Mouse (Mus musculus): ENCODE data around the gene Pkp2. TPM values are rescaled to one million over a fixed set of nuclear protein-coding genes. Genes with fewer than 3 reads are reported as not detected.

Pkp2 gene
- polyA plus RNA-seq, 1 experiment from 2014 or later = 14.4 TPM

DNA sequence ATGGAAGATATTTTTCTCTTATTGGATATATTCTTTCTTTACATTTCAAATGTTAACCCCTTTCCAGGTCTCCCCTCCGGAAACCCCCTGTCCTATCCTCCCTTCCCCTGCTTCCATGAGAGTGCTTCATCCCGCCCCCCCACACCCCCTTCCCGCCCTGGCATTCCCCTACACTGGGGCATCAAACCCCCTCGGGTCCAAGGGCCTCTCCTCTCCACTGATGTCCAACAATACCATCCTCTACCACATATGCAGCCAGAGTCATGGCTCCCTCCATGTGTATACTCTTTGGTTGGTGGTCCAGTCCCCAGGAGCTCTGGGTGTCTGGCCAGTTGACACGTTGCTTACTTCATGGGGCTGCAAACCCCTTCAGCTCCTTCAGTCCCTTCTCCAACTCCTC, 98.2 kb downstream of the Pkp2 start:
- peaks cover 45% of the 10 kb centered on the region for H3K36me3 ChIP-seq (replicated peaks; ENCODE audit: insufficient read depth, low read length)
- no peak overlapping the region for H3K4me3 ChIP-seq (ENCODE audit: low read depth, low read length)
- ATAC-seq (no peak), DNase-seq (no peak)
- no peaks in the 10 kb centered on the region for H3K9me3 ChIP-seq (ENCODE audit: low read length)
- TF ChIP-seq CTCF (IDR thresholded peaks at IDR 0.05; ENCODE audit: low read depth) (no peak), EP300 (IDR thresholded peaks at IDR 0.05; ENCODE audit: low read depth) (no peak)
- no peak overlapping the region for H3K9ac ChIP-seq (replicated peaks)
- 90% methylated on average over 5 of the region's 5 CpGs for WGBS (ENCODE audit: insufficient replicate concordance)
- no peaks in the 10 kb centered on the region for H3K27me3 ChIP-seq (ENCODE audit: insufficient read depth, low read length)
- no peaks in the 10 kb centered on the region for H3K4me1 ChIP-seq (ENCODE audit: insufficient read depth)
- H3K27ac ChIP-seq (ENCODE audit: low read depth) = no peak overlapping the region
- no peak overlapping the region for H3K4me2 ChIP-seq (ENCODE audit: low read depth, low read length)

Other genes with a start within 250 kb of the Pkp2 start
- gene Yars2, start 89.6 kb downstream of the Pkp2 start, polyA plus RNA-seq (2015; fragmentation: Nextera tagmentation; extraction: Ambion mirVana) = 17.8 and 18.7 TPM in 2 replicates
- 18.4 and 18.8 TPM in 2 replicates for gene Dnm1l, start 145.6 kb downstream of the Pkp2 start, polyA plus RNA-seq (2015; fragmentation: Nextera tagmentation; extraction: Ambion mirVana)

All from liver, postnatal 0 days (tissue).